Mouse (Mus musculus): ENCODE results near the gene Cdc14a. TPM values are rescaled to one million over a fixed set of nuclear protein-coding genes. Genes with fewer than 3 reads are reported as not detected.
"Not testable (repeated sequence)": the region's sequence is repeated elsewhere in the genome, so short reads cannot be mapped to it uniquely, and the experiment has no call there.

Cdc14a gene
- polyA plus RNA-seq, 1 experiment from 2014 or later: 15.3 TPM

GRCm38 (mm10) chr3:116361101-116361500 is 62.7 kb downstream of the Cdc14a start:
- 89% methylated on average over 5 of the region's 5 CpGs for WGBS
- no peaks in the 10 kb centered on the region for H3K9me3 ChIP-seq (replicated peaks; ENCODE audit: control insufficient read depth, low read length)
- no peak for DNase-seq (ENCODE audit: low spot score)

DNA sequence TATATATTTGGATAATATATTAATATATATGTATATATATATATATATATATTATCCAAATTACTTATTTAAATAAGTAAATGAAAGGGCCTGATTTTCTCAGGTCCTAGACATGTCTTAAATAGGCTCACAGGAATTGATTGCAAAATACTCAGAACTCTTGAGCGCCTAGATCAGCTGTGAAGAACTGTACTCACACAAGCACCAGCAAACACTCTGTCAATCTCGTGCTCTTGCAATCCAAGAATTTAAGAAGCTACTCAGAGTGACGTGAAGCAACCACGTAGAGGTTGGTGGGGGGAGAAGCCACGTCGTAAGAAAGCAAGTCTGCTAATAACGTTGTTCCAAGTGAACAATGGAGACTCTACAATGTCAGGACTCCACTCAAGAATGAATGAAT is 66.0 kb downstream of the Cdc14a start:
- Histone ChIP-seq H3K9ac (replicated peaks; ENCODE audit: low read length) (no peak overlapping the region), H3K36me3 (replicated peaks; ENCODE audit: control insufficient read depth, insufficient read depth, low read depth, low read length) (no peaks in the 10 kb centered on the region), H3K27ac (replicated peaks; ENCODE audit: low read depth, low read length) (no peak overlapping the region), H3K4me3 (ENCODE audit: low read depth, low read length) (no peak overlapping the region), H3K4me1 (ENCODE audit: control insufficient read depth, insufficient read depth, low read length) (no peaks in the 10 kb centered on the region), H3K4me2 (ENCODE audit: low read depth, low read length) (no peak overlapping the region), H3K9me3 (replicated peaks; ENCODE audit: control insufficient read depth, low read length) (no peaks in the 10 kb centered on the region), H3K27me3 (ENCODE audit: control insufficient read depth, insufficient read depth, low read length) (no peaks in the 10 kb centered on the region)
- no peak for DNase-seq (ENCODE audit: low spot score)
- ATAC-seq (replicated peaks; ENCODE audit: insufficient number of reproducible peaks, low FRiP score, low TSS enrichment, low read depth): no peak
- WGBS: 91% methylated on average over 7 of the region's 7 CpGs

More at GRCm38 (mm10) chr3:116361101-116361500, 62.7 kb downstream of the Cdc14a start:
- Histone ChIP-seq H3K27me3 (ENCODE audit: control insufficient read depth, insufficient read depth, low read length) (no peaks in the 10 kb centered on the region), H3K4me1 (ENCODE audit: control insufficient read depth, insufficient read depth, low read length) (no peaks in the 10 kb centered on the region), H3K27ac (replicated peaks; ENCODE audit: low read depth, low read length) (no peak overlapping the region), H3K9ac (replicated peaks; ENCODE audit: low read length) (no peak overlapping the region), H3K4me2 (ENCODE audit: low read depth, low read length) (no peak overlapping the region), H3K4me3 (ENCODE audit: low read depth, low read length) (no peak overlapping the region), H3K36me3 (replicated peaks; ENCODE audit: control insufficient read depth, insufficient read depth, low read depth, low read length) (no peaks in the 10 kb centered on the region; the same call in 1 of the 2 replicates)
- no peak for ATAC-seq (replicated peaks; ENCODE audit: insufficient number of reproducible peaks, low FRiP score, low TSS enrichment, low read depth)

DNA sequence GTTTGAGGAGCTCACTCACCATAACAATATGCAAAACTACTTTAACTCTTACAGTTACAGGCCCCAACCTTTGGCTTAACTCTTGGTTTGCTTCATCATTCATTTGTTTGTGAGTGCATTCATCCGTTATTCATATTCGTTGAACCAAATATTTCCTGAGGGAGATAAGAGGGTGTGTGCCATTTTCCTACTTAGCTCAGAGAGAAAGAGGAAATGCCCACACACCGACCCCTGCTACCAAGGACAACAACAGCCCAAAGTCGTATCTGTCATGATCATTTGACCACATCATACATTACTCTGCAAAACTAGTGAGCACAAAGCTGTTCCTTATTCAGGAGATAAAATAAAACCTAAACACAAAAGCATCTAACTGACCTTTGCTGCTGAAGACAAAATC is 66.7 kb downstream of the Cdc14a start:
- no peaks in the 10 kb centered on the region for H3K4me1 ChIP-seq (ENCODE audit: control insufficient read depth, insufficient read depth, low read length)
- H3K36me3 ChIP-seq (replicated peaks; ENCODE audit: control insufficient read depth, insufficient read depth, low read depth, low read length): no peaks in the 10 kb centered on the region
- no peak overlapping the region for H3K9ac ChIP-seq (replicated peaks; ENCODE audit: low read length)
- no peak overlapping the region for H3K4me3 ChIP-seq (ENCODE audit: low read depth, low read length)
- no peak overlapping the region for H3K27ac ChIP-seq (replicated peaks; ENCODE audit: low read depth, low read length)
- WGBS: 86% methylated on average over 4 of the region's 4 CpGs
- ATAC-seq (replicated peaks; ENCODE audit: insufficient number of reproducible peaks, low FRiP score, low TSS enrichment, low read depth) (no peak), DNase-seq (ENCODE audit: low spot score) (no peak)
- H3K4me2 ChIP-seq (ENCODE audit: low read depth, low read length): no peak overlapping the region
- H3K27me3 ChIP-seq (ENCODE audit: control insufficient read depth, insufficient read depth, low read length): no peaks in the 10 kb centered on the region
- no peaks in the 10 kb centered on the region for H3K9me3 ChIP-seq (replicated peaks; ENCODE audit: control insufficient read depth, low read length)

DNA sequence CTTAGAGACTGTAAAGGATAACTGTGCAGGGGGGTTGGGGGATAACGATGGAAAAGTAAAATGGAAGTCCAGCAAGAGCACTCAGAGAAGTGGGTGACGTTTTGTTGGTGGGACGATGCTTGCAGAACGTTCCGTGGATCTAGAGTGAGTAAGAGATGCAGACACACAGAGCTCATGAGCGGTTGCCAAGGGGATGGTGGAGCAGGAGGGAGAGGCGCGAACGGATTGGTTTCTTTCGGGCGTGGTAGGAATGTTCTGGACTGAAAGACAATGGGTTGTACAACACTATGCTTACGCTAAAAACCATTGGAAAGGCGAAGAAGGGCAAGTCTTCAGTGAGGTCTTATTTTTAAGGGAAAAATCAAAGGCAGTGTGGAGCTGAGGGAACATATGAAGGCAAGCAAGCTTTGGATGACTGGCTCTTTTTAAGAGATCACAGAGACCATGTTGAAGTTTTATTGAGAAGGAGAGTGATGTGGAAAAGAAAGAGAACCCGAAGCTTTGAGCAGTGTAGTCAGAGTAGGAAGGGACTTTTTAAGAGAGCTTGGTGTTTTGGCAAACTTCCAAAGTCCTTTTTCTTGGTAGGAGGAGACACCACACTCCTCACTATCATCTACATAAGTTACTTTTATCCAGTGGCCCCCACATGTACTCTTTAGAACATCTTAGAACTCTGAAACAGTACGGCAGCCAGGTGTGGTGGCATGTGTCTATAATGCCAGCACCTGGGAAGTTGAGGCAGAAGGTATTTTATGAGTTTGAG is 68.6 kb downstream of the Cdc14a start:
- no peaks in the 10 kb centered on the region for H3K27me3 ChIP-seq (ENCODE audit: control insufficient read depth, insufficient read depth, low read length)
- no peaks in the 10 kb centered on the region for H3K36me3 ChIP-seq (replicated peaks; ENCODE audit: control insufficient read depth, insufficient read depth, low read depth, low read length)
- H3K4me3 ChIP-seq (ENCODE audit: low read depth, low read length): no peak overlapping the region
- no peak overlapping the region for H3K4me2 ChIP-seq (ENCODE audit: low read depth, low read length)
- H3K9me3 ChIP-seq (replicated peaks; ENCODE audit: control insufficient read depth, low read length): no peaks in the 10 kb centered on the region
- DNase-seq (ENCODE audit: low spot score): no peak
- no peak for ATAC-seq (replicated peaks; ENCODE audit: insufficient number of reproducible peaks, low FRiP score, low TSS enrichment, low read depth)
- H3K4me1 ChIP-seq (ENCODE audit: control insufficient read depth, insufficient read depth, low read length): no peaks in the 10 kb centered on the region
- WGBS: 93% methylated on average over 15 of the region's 15 CpGs
- H3K9ac ChIP-seq (replicated peaks; ENCODE audit: low read length): no peak overlapping the region
- no peak overlapping the region for H3K27ac ChIP-seq (replicated peaks; ENCODE audit: low read depth, low read length)

- H3K9me3 ChIP-seq (replicated peaks; ENCODE audit: control insufficient read depth, low read length): no peaks in the 10 kb centered on the region
- WGBS: 79% methylated on average over 6 of the region's 6 CpGs
- no peak overlapping the region for H3K27ac ChIP-seq (replicated peaks; ENCODE audit: low read depth, low read length)
- H3K4me2 ChIP-seq (ENCODE audit: low read depth, low read length): no peak overlapping the region
- H3K36me3 ChIP-seq (replicated peaks; ENCODE audit: control insufficient read depth, insufficient read depth, low read depth, low read length): no peaks in the 10 kb centered on the region
- H3K4me3 ChIP-seq (ENCODE audit: low read depth, low read length): no peak overlapping the region
- DNase-seq (ENCODE audit: low spot score) (no peak), ATAC-seq (replicated peaks; ENCODE audit: insufficient number of reproducible peaks, low FRiP score, low TSS enrichment, low read depth) (no peak)
- no peak overlapping the region for H3K9ac ChIP-seq (replicated peaks; ENCODE audit: low read length)
- H3K27me3 ChIP-seq (ENCODE audit: control insufficient read depth, insufficient read depth, low read length): no peaks in the 10 kb centered on the region
- no peaks in the 10 kb centered on the region for H3K4me1 ChIP-seq (ENCODE audit: control insufficient read depth, insufficient read depth, low read length)
These were observed 71.3 kb downstream of the Cdc14a start for GRCm38 (mm10) chr3:116352486-116352885.

- DNase-seq (ENCODE audit: low spot score) (no peak), ATAC-seq (replicated peaks; ENCODE audit: insufficient number of reproducible peaks, low FRiP score, low TSS enrichment, low read depth) (0 out of 2 replicates have a peak, but pooled peaks have one; percentile 14)
- H3K4me3 ChIP-seq (ENCODE audit: low read depth, low read length): no peak overlapping the region
- H3K9ac ChIP-seq (replicated peaks; ENCODE audit: low read length): no peak overlapping the region
- 88% methylated on average over 6 of the region's 6 CpGs for WGBS
- H3K27ac ChIP-seq (replicated peaks; ENCODE audit: low read depth, low read length): no peak overlapping the region
- H3K36me3 ChIP-seq (replicated peaks; ENCODE audit: control insufficient read depth, insufficient read depth, low read depth, low read length): no peaks in the 10 kb centered on the region
- H3K4me1 ChIP-seq (ENCODE audit: control insufficient read depth, insufficient read depth, low read length): no peaks in the 10 kb centered on the region
- H3K4me2 ChIP-seq (ENCODE audit: low read depth, low read length): no peak overlapping the region
- H3K9me3 ChIP-seq (replicated peaks; ENCODE audit: control insufficient read depth, low read length): no peaks in the 10 kb centered on the region
- H3K27me3 ChIP-seq (ENCODE audit: control insufficient read depth, insufficient read depth, low read length): no peaks in the 10 kb centered on the region
These were observed 73.4 kb downstream of the Cdc14a start for GRCm38 (mm10) chr3:116350389-116350967.

GRCm38 (mm10) chr3:116347571-116347970 is 76.3 kb downstream of the Cdc14a start:
- H3K27me3 ChIP-seq (ENCODE audit: control insufficient read depth, insufficient read depth, low read length); H3K4me1 ChIP-seq (ENCODE audit: control insufficient read depth, insufficient read depth, low read length); H3K4me2 ChIP-seq (ENCODE audit: low read depth, low read length); H3K9me3 ChIP-seq (replicated peaks; ENCODE audit: control insufficient read depth, low read length); H3K9ac ChIP-seq (replicated peaks; ENCODE audit: low read length); ATAC-seq (replicated peaks; ENCODE audit: insufficient number of reproducible peaks, low FRiP score, low TSS enrichment, low read depth); DNase-seq (ENCODE audit: low spot score); H3K4me3 ChIP-seq (ENCODE audit: low read depth, low read length); H3K27ac ChIP-seq (replicated peaks; ENCODE audit: low read depth, low read length); H3K36me3 ChIP-seq (replicated peaks; ENCODE audit: control insufficient read depth, insufficient read depth, low read depth, low read length): not testable (repeated sequence)
- WGBS: 96% methylated on average over 29 of the region's 29 CpGs

DNA sequence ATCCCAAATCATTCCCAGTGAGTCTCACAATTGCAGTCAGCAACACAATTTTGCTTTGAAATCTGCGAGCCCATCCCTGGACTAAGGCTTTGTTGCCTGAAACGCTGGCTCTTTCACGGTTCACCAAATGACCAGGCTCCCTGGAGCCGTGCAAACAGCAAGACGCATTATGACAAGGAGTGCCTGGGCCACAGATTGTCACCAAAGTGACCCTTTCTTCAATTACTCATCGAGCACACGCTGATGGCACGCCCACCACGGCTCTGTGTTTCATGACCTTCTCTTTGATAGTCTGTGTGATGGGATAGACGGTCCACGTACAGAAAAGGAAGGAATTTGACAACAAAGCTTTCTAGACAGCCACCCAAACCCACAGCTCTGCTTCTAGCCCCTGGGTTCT is 78.6 kb downstream of the Cdc14a start:
- Histone ChIP-seq H3K27me3 (ENCODE audit: control insufficient read depth, insufficient read depth, low read length) (no peaks in the 10 kb centered on the region), H3K36me3 (replicated peaks; ENCODE audit: control insufficient read depth, insufficient read depth, low read depth, low read length) (no peaks in the 10 kb centered on the region), H3K4me1 (ENCODE audit: control insufficient read depth, insufficient read depth, low read length) (no peaks in the 10 kb centered on the region), H3K4me2 (ENCODE audit: low read depth, low read length) (no peak overlapping the region), H3K27ac (replicated peaks; ENCODE audit: low read depth, low read length) (no peak overlapping the region), H3K9me3 (replicated peaks; ENCODE audit: control insufficient read depth, low read length) (no peaks in the 10 kb centered on the region), H3K9ac (replicated peaks; ENCODE audit: low read length) (no peak overlapping the region), H3K4me3 (ENCODE audit: low read depth, low read length) (no peak overlapping the region)
- WGBS: 88% methylated on average over 11 of the region's 11 CpGs
- DNase-seq (ENCODE audit: low spot score): no peak
- ATAC-seq (replicated peaks; ENCODE audit: insufficient number of reproducible peaks, low FRiP score, low TSS enrichment, low read depth): no peak
